Mouse (Mus musculus) spleen, embryonic (tissue): ENCODE data around the gene Ptar1.

Experiments
- CTCF ChIA-PET: fragments of 350-600 bp; sonication (Branson Sonifier 250); formaldehyde crosslinking; loops from one replicate; lab custom pipeline; 2022; lab: Charles Lee

The Ptar1 gene

DNA sequence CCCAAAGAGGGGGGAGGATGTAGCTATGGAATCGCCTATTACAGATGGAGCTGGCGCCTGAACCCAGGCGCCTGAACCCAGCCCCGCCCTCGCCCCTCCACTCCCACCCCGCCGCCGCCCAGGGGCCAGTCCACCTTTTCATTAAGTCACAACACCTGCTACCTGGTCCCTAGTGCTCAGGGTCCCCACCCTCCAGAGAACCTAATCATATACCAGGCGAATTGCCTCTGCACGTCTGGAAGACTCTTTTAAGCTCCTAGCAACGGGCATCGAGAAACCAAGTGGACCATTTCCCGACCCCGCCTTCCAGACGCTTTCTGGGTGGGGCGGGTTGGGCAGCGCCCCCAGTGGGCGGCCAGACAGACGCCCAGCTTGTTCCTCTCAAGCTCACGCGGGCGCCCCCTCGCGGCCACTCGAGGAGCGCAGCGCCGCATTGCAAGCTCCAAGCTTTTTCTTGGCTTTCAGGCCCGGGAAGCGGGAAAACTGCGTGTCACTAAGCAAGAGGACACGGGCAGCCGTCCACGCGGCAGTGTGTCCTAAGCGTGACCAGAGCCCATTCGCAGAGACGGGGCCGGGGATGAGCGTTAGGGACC, 70.8 kb downstream of the Ptar1 start:
- CTCF ChIA-PET = interaction anchor here (0.5 kb wide), 1 partner anchor 604 kb away, joined by 3 read pairs; no protein-coding TSS in a partner anchor

- CTCF ChIA-PET = interaction anchor here (0.5 to 0.6 kb wide), 2 partner anchors 44 to 317 kb away, joined by 3 read pairs; no protein-coding TSS in a partner anchor
Observed at GRCm38 (mm10) chr19:23758554-23759321, 71.5 kb downstream of the Ptar1 start, which contains the start of gene Apba1. Gene Apba1, plus strand, starts transcription at chr19:23758887.

DNA sequence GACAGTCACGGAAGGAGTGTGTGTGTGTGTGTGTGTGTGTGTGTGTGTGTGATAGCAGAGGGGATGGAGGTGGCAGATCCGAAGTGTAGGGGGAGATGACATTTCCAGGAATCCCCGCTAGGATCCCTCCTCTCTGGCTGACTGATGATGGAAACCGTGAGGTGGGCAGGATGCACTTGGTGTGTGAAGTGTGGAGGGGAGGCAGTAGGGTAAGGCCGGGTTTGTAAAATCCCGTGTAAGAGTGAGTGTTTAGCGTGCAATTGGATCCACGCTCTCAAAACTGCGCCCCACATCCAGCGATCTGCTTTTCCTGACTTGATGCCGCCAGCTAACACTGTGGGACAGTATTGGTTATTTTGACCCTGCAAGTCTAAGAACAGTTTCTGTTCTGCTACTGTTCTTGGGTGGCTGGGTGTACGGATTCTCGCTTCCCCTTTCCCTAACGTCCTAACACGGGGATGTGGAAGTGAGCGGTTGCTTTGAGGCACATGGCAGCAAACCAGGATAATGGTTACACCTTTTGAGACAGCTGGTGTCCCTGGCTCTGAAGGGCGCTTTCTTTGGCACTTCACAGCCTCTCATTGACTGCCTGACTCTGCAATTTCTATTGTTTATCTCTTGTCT, 72.2 kb downstream of the Ptar1 start:
- CTCF ChIA-PET = interaction anchor here (0.5 to 0.6 kb wide), 2 partner anchors 44 to 316 kb away, joined by 3 read pairs; no protein-coding TSS in a partner anchor

- CTCF ChIA-PET = no interaction called here
Observed at GRCm38 (mm10) chr19:23763371-23763770, 76.1 kb downstream of the Ptar1 start.

GRCm38 (mm10) chr19:23764051-23764450, 76.8 kb downstream of the Ptar1 start:
- CTCF ChIA-PET = no interaction called here

DNA sequence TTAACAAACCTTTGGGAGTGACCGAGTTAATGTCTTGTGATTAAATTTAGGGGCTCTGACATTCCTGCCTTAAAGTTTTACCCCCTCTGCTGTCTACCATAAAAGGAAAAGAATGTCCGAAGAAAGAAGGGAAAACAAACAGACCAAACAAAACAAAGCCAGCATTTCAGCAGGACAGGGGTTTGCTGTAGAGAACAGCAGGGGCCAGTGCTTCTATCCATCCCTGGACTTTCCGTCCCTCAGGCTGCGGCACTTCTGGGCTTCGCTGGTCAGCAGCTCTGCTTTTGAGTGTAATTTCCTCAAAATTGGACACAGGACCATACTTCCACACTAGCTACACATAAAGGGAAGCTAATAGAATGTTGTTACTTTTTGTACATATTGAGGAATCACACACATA, 81.6 kb downstream of the Ptar1 start:
- CTCF ChIA-PET = no interaction called here

GRCm38 (mm10) chr19:23770494-23771423, 83.5 kb downstream of the Ptar1 start:
- CTCF ChIA-PET = no interaction called here

DNA sequence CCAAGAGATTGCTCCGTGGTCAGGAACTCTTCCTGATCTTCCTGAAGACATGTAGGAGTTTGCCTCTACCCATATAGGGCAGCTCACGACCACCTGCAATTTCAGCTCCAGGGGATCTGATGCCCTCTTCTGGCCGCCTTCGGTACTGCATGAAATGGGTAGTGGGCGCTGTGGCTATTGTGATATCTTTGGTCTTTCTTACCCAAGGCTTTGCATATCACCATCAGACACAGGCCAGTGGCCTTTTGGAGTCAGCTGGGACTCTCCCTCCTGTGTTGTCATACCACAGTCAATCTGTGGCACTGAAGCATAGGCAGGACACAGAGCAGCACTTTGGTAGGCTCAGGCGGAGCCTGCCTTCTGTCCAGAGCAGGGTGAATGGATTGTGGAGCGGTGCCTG, 84.7 kb downstream of the Ptar1 start:
- CTCF ChIA-PET = no interaction called here

DNA sequence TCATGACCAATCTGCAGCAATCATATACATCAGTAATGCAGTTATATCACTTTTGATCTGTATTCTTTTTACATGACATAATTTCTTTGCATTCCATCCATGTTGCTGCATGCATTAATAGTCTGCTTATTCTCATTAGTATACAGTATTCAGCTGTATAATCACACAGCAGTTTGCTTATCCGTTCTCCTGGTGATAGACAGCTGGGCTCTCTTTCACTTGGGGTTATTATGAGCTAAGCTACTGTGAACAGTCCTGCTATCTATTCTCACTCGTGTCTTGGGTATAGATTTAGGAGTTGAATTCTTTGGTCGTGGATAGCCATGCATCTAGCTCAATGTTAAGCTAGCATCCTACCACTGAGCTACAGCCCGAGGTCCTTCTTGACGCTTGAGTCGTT, 88.1 kb downstream of the Ptar1 start:
- CTCF ChIA-PET = no interaction called here

DNA sequence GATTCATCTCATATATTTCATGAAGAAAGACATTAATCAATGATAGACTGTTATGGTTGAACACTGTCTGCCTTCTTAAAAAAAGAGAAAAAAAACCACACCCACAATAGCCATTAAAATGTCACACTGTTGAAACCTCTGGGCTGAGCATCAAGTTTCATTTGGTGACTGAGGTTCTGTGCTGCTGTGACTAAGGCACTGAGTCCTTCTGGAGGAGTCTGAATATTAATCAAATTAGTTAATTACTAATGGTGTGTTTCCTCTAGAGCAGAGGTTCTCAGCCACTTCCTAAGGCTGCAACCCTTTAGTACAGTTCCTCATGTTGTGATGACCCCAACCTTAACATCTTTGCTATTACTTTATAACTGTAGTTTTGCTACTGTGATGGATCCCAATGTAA, 91.9 kb downstream of the Ptar1 start:
- CTCF ChIA-PET = no interaction called here

DNA sequence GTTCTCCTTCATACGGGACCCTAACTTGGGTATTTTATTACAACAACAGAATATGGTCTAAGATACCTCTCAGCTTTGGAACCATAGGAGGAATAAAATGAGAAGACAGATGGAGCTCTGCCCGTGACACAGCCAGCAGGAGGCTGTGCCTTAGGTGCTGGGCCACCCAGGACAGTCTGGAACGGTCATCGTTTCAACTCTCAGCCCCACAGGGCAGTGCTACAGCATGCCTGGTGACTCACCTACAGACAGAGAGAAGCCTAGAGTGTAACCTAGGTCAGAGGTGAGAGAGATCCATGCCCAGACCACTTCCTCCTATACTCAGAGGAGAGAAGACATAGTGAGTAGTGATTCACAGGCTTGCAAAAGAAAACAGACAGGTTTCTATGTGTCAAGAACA, 92.9 kb downstream of the Ptar1 start:
- CTCF ChIA-PET = no interaction called here
